Mouse (Mus musculus): ENCODE data around the gene Slc39a11.

DNA sequence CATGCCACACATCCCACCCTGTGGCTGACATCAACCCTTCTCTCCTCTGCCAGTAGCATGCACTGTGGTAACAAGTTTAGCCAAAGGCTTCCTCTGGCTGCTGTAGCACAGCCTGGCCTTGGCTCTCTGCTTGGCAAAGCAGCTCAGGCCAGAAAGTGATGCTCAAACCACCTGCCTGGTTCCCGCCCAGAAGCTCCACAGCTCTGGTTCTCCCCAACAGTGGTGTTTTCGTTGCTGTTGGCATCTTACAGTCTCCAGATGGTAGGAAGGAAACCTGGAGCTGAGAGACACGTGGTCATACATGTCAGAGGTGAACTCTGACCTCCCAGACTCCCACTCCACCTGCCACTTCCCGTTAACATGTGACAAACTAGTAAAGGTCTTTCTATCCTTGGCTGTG lies 127.2 kb downstream of the Slc39a11 start:
- TF ChIP-seq CTCF (IDR thresholded peaks at IDR 0.05; ENCODE audit: insufficient read depth, low read length) (no peak), POLR2A (IDR thresholded peaks at IDR 0.05; ENCODE audit: borderline replicate concordance, extremely low read depth, low read depth, low read length) (no peak)
